ENCODE assay signal across 9 mouse cellular contexts in the genomic region with DNA sequence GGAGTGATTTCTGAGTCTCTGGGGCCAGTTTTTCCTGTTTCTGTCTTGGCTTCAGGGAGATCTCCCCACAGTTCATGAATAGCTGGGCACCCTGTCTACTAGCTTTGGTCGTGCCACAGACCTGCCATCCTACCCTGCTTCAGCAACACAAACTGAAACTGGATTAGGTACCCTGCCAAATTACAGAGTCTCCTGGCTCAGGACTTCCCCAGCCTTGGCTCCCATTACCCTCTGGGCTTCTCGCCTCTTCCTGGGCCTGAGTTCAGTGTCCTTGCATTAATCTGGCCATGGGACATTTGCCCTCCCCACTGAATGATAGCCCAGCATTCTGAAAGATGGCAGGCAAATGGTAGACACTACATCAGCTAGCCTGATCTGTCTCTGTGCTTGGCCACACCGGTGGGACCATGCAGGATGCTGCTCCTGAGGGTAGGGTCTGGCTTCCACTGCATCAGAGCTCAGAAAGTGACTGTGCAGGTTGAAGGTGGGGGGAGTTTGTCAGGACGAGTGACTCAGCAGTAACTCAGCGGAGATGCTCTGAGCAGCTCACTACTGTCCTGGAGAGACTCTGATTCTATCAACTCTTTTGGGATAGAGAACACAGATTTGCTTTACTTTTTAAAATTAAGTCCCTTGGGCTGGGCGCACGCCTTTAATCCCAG. TPM values are rescaled to one million over a fixed set of nuclear protein-coding genes. Genes with fewer than 3 reads are reported as not detected.
A peak's percentile ranks its signal among the peaks of the same experiment; 100 is the strongest.
DNase-seq lines count a peak whose midpoint lies in the region; ATAC-seq lines count a peak whose summit lies in the region.
"Had no signal": no experiment of that assay in that cellular context is flagged by ENCODE, and none has a peak within 500 bp of the region (broad histone marks: within the 10 kb centered on the region; RNA-seq: fewer than 3 reads in every experiment).

No protein-coding gene starts in this region.

- intact Hi-C loops in gastrocnemius, postnatal 36 days (cut with DNase I): loop anchor here (5.0 kb wide), 1 partner anchor 107 kb away; no protein-coding TSS in a partner anchor

- no peak overlapping the region for H3K9ac ChIP-seq in hindbrain, embryonic 15.5 days
- no peak overlapping the region for H3K9ac ChIP-seq in hindbrain, embryonic 11.5 days (ENCODE audit: low read depth, low read length)
- H3K9ac ChIP-seq in intestine, embryonic 15.5 days: no peak overlapping the region
- H3K9ac ChIP-seq: midbrain, embryonic 12.5 days had no signal

- no peaks in the 10 kb centered on the region for H3K27me3 ChIP-seq in hindbrain, embryonic 15.5 days
- H3K27me3 ChIP-seq in hindbrain, embryonic 11.5 days (ENCODE audit: control insufficient read depth, insufficient read depth, low read length): no peaks in the 10 kb centered on the region
- H3K27me3 ChIP-seq in intestine, embryonic 15.5 days (replicated peaks): no peaks in the 10 kb centered on the region
- H3K27me3 ChIP-seq: midbrain, embryonic 12.5 days had no signal

- H3K9me3 ChIP-seq in hindbrain, embryonic 15.5 days: no peaks in the 10 kb centered on the region
- H3K9me3 ChIP-seq in hindbrain, embryonic 11.5 days (ENCODE audit: control insufficient read depth, low read length): no peaks in the 10 kb centered on the region
- H3K9me3 ChIP-seq in intestine, embryonic 15.5 days: no peaks in the 10 kb centered on the region
- H3K9me3 ChIP-seq: forebrain, embryonic 10.5 days; midbrain, embryonic 12.5 days had no signal

- H3K4me2 ChIP-seq in hindbrain, embryonic 15.5 days: no peak overlapping the region
- no peak overlapping the region for H3K4me2 ChIP-seq in hindbrain, embryonic 11.5 days (replicated peaks; ENCODE audit: low read depth, low read length)
- H3K4me2 ChIP-seq in intestine, embryonic 15.5 days (replicated peaks): no peak overlapping the region
- H3K4me2 ChIP-seq: midbrain, embryonic 12.5 days had no signal

- H3K4me1 ChIP-seq in hindbrain, embryonic 15.5 days (replicated peaks): peaks cover 21% of the 10 kb centered on the region
- H3K4me1 ChIP-seq in hindbrain, embryonic 11.5 days (replicated peaks; ENCODE audit: control insufficient read depth, insufficient read depth, low read length): peaks cover 3% of the 10 kb centered on the region
- H3K4me1 ChIP-seq in intestine, embryonic 15.5 days (replicated peaks): no peaks in the 10 kb centered on the region; the same call in 1 of the 2 replicates

- WGBS in hindbrain, embryonic 15.5 days: 82% methylated on average over 7 of the region's 7 CpGs
- WGBS in hindbrain, embryonic 11.5 days: 90% methylated on average over 7 of the region's 7 CpGs
- 88% methylated on average over 7 of the region's 7 CpGs for WGBS in intestine, embryonic 15.5 days

- H3K4me3 ChIP-seq in hindbrain, embryonic 15.5 days: no peak overlapping the region
- H3K4me3 ChIP-seq in hindbrain, embryonic 11.5 days (ENCODE audit: low read depth, low read length): no peak overlapping the region
- no peak overlapping the region for H3K4me3 ChIP-seq in intestine, embryonic 15.5 days (replicated peaks)
- H3K4me3 ChIP-seq: midbrain, embryonic 12.5 days had no signal

- H3K27ac ChIP-seq in hindbrain, embryonic 15.5 days (replicated peaks): no peak overlapping the region
- H3K27ac ChIP-seq in hindbrain, embryonic 11.5 days (ENCODE audit: low read depth, low read length): no peak overlapping the region
- H3K27ac ChIP-seq in intestine, embryonic 15.5 days: no peak overlapping the region
- H3K27ac ChIP-seq: midbrain, embryonic 12.5 days had no signal

- H3K36me3 ChIP-seq in hindbrain, embryonic 15.5 days: peaks cover 17% of the 10 kb centered on the region
- H3K36me3 ChIP-seq in hindbrain, embryonic 11.5 days (ENCODE audit: control insufficient read depth, insufficient read depth, low read length): peaks cover 13% of the 10 kb centered on the region
- H3K36me3 ChIP-seq in intestine, embryonic 15.5 days: 0 out of 2 replicates have a peak, but pooled peaks cover 4% of the 10 kb centered on the region

- ATAC-seq in hindbrain, embryonic 15.5 days (ENCODE audit: low FRiP score, low read depth): peak; percentile 23; the same call in 1 of the 2 replicates
- no peak for ATAC-seq in hindbrain, embryonic 11.5 days (ENCODE audit: low FRiP score)
- no peak for ATAC-seq in intestine, embryonic 15.5 days

- DNase-seq in hindbrain, embryonic 11.5 days (ENCODE audit: low spot score): no peak
- DNase-seq in Muller cell, postnatal 12 days (ENCODE audit: inconsistent ontology term): peak; percentile 49
- DNase-seq in brain, adult 2 months (ENCODE audit: low read depth, low spot score): peak; percentile 86
- peak; percentile 58 to 62 for DNase-seq in gastrocnemius, postnatal 36 days
- DNase-seq in kidney, adult 9 months: no peak

RNA-seq across cellular contexts. Expression of gene Tmcc2, which starts 26.1 kb away (rescaled TPM):
- 38.1 and 41.4 TPM in 2 replicates for polyA plus RNA-seq in hindbrain, embryonic 15.5 days (2015; fragmentation: Nextera tagmentation; extraction: Ambion mirVana)
- polyA plus RNA-seq in hindbrain, embryonic 11.5 days (2014; fragmentation: Nextera tagmentation; extraction: Ambion mirVana): 12.0 and 14.1 TPM in 2 replicates
- total RNA-seq in gastrocnemius, postnatal 36 days (2021): 10 to 100 TPM; 29.6 to 34.5 TPM
- 11.4 and 15.5 TPM in 2 replicates for polyA plus RNA-seq in intestine, embryonic 15.5 days (2015; fragmentation: Nextera tagmentation; extraction: Ambion mirVana)

RNA-seq across cellular contexts. Expression of gene Nuak2, which starts 49.1 kb away (rescaled TPM):
- polyA plus RNA-seq in hindbrain, embryonic 15.5 days (2015; fragmentation: Nextera tagmentation; extraction: Ambion mirVana): 12.9 and 24.2 TPM in 2 replicates
- 33.1 and 39.3 TPM in 2 replicates for polyA plus RNA-seq in hindbrain, embryonic 11.5 days (2014; fragmentation: Nextera tagmentation; extraction: Ambion mirVana)
- under 1 TPM; 0.59 to 0.99 TPM for total RNA-seq in gastrocnemius, postnatal 36 days (2021)
- polyA plus RNA-seq in intestine, embryonic 15.5 days (2015; fragmentation: Nextera tagmentation; extraction: Ambion mirVana): 4.7 and 5.5 TPM in 2 replicates

RNA-seq across cellular contexts. Expression of gene Dstyk, which starts 52.3 kb away (rescaled TPM):
- polyA plus RNA-seq in hindbrain, embryonic 15.5 days (2015; fragmentation: Nextera tagmentation; extraction: Ambion mirVana): 8.6 and 9.9 TPM in 2 replicates
- polyA plus RNA-seq in hindbrain, embryonic 11.5 days (2014; fragmentation: Nextera tagmentation; extraction: Ambion mirVana): 11.5 and 12.3 TPM in 2 replicates
- total RNA-seq in gastrocnemius, postnatal 36 days (2021): 1 to 10 TPM; 8.9 to 9.2 TPM
- polyA plus RNA-seq in intestine, embryonic 15.5 days (2015; fragmentation: Nextera tagmentation; extraction: Ambion mirVana): 8.9 and 9.0 TPM in 2 replicates

Comparison
In these comparisons a context has a peak if more than half of its experiments do, and no peak if none do; other contexts are left out.
1. DNase-seq: peak in Muller cell, postnatal 12 days (single experiment), brain, adult 2 months (single experiment) and gastrocnemius, postnatal 36 days (2 of 2); none in hindbrain, embryonic 11.5 days (single experiment) and kidney, adult 9 months (single experiment).